Mouse (Mus musculus) cerebellum, postnatal 4 days (tissue): ENCODE results near the gene Zeb2.

ENCODE experiments used
- DNase-seq, 2 experiments: peaks; one replicate each; pipeline ENCODE4 v3.0.0; 2022; ENCODE audit warnings: low spot score in 2 of 2, mixed read lengths in 1 of 2

Gene Zeb2

GRCm38 (mm10) chr2:45117087-45117561 lies at the start of gene Zeb2:
Gene Zeb2 (minus strand): TSS chr2:45117395.
- DNase-seq, result peak; percentile 55 to 66

GRCm38 (mm10) chr2:45158785-45159184 lies 41.6 kb upstream of the Zeb2 start:
- no peak for DNase-seq

- DNase-seq, result no peak
Observed at GRCm38 (mm10) chr2:45158351-45158782, 41.2 kb upstream of the Zeb2 start.

- DNase-seq, result no peak
Observed at GRCm38 (mm10) chr2:45153315-45153714, 36.1 kb upstream of the Zeb2 start.

GRCm38 (mm10) chr2:45143162-45143561 lies 26.0 kb upstream of the Zeb2 start:
- DNase-seq, result no peak

- no peak for DNase-seq
Observed at GRCm38 (mm10) chr2:45138906-45139305, 21.7 kb upstream of the Zeb2 start.

- no peak for DNase-seq
Observed at GRCm38 (mm10) chr2:45136783-45137182, 19.6 kb upstream of the Zeb2 start.

- DNase-seq, result no peak
Observed at GRCm38 (mm10) chr2:45133225-45133624, 16.0 kb upstream of the Zeb2 start.

- DNase-seq, result no peak
Observed at GRCm38 (mm10) chr2:45130461-45131156, 13.4 kb upstream of the Zeb2 start.

- no peak for DNase-seq
Observed at GRCm38 (mm10) chr2:45129556-45129955, 12.4 kb upstream of the Zeb2 start.

GRCm38 (mm10) chr2:45128696-45129095 lies 11.5 kb upstream of the Zeb2 start:
- DNase-seq, result no peak

GRCm38 (mm10) chr2:45126401-45126800 lies 9.2 kb upstream of the Zeb2 start:
- no peak for DNase-seq

- no peak for DNase-seq
Observed at GRCm38 (mm10) chr2:45125181-45125580, 8.0 kb upstream of the Zeb2 start.

GRCm38 (mm10) chr2:45123490-45123889 lies 6.3 kb upstream of the Zeb2 start:
- no peak for DNase-seq

- no peak for DNase-seq
Observed at GRCm38 (mm10) chr2:45118121-45118520, 926 bp upstream of the Zeb2 start.

GRCm38 (mm10) chr2:45117592-45117991 lies 397 bp upstream of the Zeb2 start:
- DNase-seq, result no peak

- DNase-seq, result no peak
Observed at GRCm38 (mm10) chr2:45116531-45117024, 617 bp downstream of the Zeb2 start.

- peak in 1 of 2 experiments; percentile 57 for DNase-seq
Observed at GRCm38 (mm10) chr2:45115720-45116495, 1.3 kb downstream of the Zeb2 start.

GRCm38 (mm10) chr2:45115211-45115610 lies 2.0 kb downstream of the Zeb2 start:
- no peak for DNase-seq

GRCm38 (mm10) chr2:45114596-45114995 lies 2.6 kb downstream of the Zeb2 start:
- DNase-seq, result no peak

GRCm38 (mm10) chr2:45113912-45114311 lies 3.3 kb downstream of the Zeb2 start:
- no peak for DNase-seq

GRCm38 (mm10) chr2:45112891-45113683 lies 4.1 kb downstream of the Zeb2 start:
- no peak for DNase-seq
